Mouse (Mus musculus): ENCODE data around the gene Gm45623. TPM values are rescaled to one million over a fixed set of nuclear protein-coding genes. Genes with fewer than 3 reads are reported as not detected.
A peak's percentile ranks its signal among the peaks of the same experiment; 100 is the strongest.

The Gm45623 gene
- polyA plus RNA-seq, 1 experiment from 2014 or later, result not detected

GRCm38 (mm10) chr13:56734617-56735016 lies 19.0 kb downstream of the Gm45623 start:
- Histone ChIP-seq H3K4me1 (replicated peaks) (no peaks in the 10 kb centered on the region; the same call in 1 of the 2 replicates), H3K27ac (replicated peaks) (no peak overlapping the region), H3K9me3 (replicated peaks) (no peaks in the 10 kb centered on the region), H3K27me3 (no peaks in the 10 kb centered on the region), H3K4me2 (no peak overlapping the region), H3K36me3 (replicated peaks) (peaks cover 51% of the 10 kb centered on the region), H3K9ac (no peak overlapping the region), H3K4me3 (replicated peaks) (no peak overlapping the region)
- 58% methylated on average over 4 of the region's 4 CpGs for WGBS (ENCODE audit: insufficient replicate concordance)
- no peak for ATAC-seq (ENCODE audit: insufficient read depth)

GRCm38 (mm10) chr13:56729046-56729445 lies 24.6 kb downstream of the Gm45623 start:
- Histone ChIP-seq H3K4me3 (replicated peaks) (no peak overlapping the region), H3K4me1 (replicated peaks) (no peaks in the 10 kb centered on the region), H3K9me3 (replicated peaks) (no peaks in the 10 kb centered on the region), H3K36me3 (replicated peaks) (peaks cover 62% of the 10 kb centered on the region), H3K9ac (no peak overlapping the region), H3K4me2 (no peak overlapping the region), H3K27ac (replicated peaks) (no peak overlapping the region), H3K27me3 (no peaks in the 10 kb centered on the region)
- 79% methylated on average over 7 of the region's 7 CpGs for WGBS (ENCODE audit: insufficient replicate concordance)
- no peak for ATAC-seq (ENCODE audit: insufficient read depth)

DNA sequence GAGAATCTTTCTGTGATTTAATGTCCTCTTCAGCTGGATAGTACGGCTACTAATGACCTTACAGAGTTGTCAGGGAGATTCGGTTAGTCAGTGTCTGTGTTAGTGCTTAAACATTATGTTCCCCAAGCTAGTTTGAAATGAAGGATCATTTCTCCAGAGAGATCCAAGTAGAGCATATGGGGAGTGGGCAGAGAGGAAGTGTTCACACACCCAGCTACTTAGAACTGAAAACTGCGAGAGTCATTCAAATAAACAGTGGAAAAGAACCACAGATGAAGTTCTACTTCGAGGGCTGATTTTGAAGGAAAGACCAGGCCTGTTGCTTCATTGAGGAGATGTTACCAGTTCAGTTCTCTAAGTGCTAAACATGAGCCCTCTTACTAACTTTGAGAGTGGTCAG lies 27.1 kb downstream of the Gm45623 start:
- no peak for ATAC-seq (ENCODE audit: insufficient read depth)
- Histone ChIP-seq H3K27ac (replicated peaks) (no peak overlapping the region), H3K27me3 (no peaks in the 10 kb centered on the region), H3K4me3 (replicated peaks) (no peak overlapping the region), H3K4me2 (no peak overlapping the region), H3K4me1 (replicated peaks) (no peaks in the 10 kb centered on the region), H3K9me3 (replicated peaks) (no peaks in the 10 kb centered on the region), H3K36me3 (replicated peaks) (peaks cover 52% of the 10 kb centered on the region), H3K9ac (no peak overlapping the region)
- 79% methylated on average over 4 of the region's 4 CpGs for WGBS (ENCODE audit: insufficient replicate concordance)

DNA sequence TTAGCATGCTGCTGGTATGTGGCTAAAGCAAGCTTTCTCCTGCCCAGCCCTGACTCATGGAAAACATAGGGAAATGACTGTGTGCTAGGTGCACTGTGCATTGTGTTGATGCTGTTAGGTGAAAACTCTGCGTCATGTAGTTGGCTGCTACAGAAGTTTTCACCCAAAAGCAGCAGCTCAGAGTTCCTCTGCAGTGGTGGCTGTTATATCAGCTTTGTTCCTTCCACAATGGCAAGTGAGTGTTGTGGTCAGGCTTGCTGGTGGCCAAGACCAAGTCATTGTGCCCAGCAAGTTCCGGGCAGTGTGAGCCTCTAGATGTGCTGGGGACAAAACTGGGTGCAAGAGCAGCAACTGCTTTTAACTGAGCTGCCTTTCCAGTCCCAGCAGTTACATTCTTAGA lies 41.4 kb downstream of the Gm45623 start:
- H3K9ac ChIP-seq, result no peak overlapping the region
- no peak overlapping the region for H3K4me2 ChIP-seq
- H3K27ac ChIP-seq (replicated peaks), result no peak overlapping the region
- ATAC-seq (ENCODE audit: insufficient read depth), result no peak
- H3K4me3 ChIP-seq (replicated peaks), result no peak overlapping the region
- peaks cover 5% of the 10 kb centered on the region; the same call in 1 of the 2 replicates for H3K4me1 ChIP-seq (replicated peaks)
- 78% methylated on average over 2 of the region's 2 CpGs for WGBS (ENCODE audit: insufficient replicate concordance)
- no peaks in the 10 kb centered on the region for H3K9me3 ChIP-seq (replicated peaks)
- H3K27me3 ChIP-seq, result no peaks in the 10 kb centered on the region
- no peaks in the 10 kb centered on the region for H3K36me3 ChIP-seq (replicated peaks)

DNA sequence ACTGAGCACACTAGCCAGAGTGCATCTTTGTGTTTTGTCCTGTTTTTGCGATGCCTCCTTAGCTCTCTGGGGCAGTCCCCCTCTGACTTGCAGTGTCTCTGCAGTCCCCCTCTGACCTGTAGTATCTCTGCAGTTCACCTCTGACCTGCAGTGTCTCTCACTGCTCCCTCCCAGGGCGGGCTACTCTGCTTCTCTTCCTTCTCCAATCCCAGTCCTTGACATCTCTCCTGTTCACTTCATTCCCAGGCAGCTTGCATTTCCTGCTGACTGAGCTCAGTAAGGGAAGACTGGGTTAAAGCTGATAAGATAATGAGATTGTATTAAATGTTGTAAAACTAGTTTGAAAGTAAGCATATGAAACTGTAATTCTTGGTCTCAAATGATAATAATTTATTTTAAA lies 43.0 kb downstream of the Gm45623 start:
- 48% methylated on average over 2 of the region's 2 CpGs for WGBS (ENCODE audit: insufficient replicate concordance)
- Histone ChIP-seq H3K4me1 (replicated peaks) (peaks cover 11% of the 10 kb centered on the region; the same call in 1 of the 2 replicates), H3K4me3 (replicated peaks) (no peak overlapping the region), H3K9me3 (replicated peaks) (no peaks in the 10 kb centered on the region), H3K9ac (no peak overlapping the region), H3K27ac (replicated peaks) (no peak overlapping the region), H3K27me3 (no peaks in the 10 kb centered on the region), H3K36me3 (replicated peaks) (no peaks in the 10 kb centered on the region), H3K4me2 (no peak overlapping the region)
- no peak for ATAC-seq (ENCODE audit: insufficient read depth)

DNA sequence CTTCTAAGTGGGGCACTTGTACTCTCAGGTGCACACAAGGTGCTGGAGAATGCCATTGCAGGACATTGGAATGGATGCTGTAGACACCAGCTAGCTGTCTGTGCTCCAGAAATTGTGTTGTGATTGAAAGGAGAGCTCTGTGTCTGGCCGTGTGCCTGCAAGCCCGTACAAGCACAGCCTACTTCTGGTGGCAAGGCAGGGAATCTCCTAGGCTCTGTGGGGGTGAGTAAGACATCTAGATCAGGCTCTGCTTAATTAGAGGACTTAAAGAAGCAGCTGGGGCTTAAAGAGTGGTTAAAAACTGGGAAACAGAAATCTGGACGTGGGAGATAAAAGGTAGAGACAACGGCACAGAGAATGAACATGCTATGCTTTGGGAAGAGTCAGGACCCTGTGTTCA lies 46.0 kb downstream of the Gm45623 start:
- H3K36me3 ChIP-seq (replicated peaks), result no peaks in the 10 kb centered on the region
- H3K27me3 ChIP-seq, result no peaks in the 10 kb centered on the region
- H3K4me1 ChIP-seq (replicated peaks), result peaks cover 33% of the 10 kb centered on the region
- H3K9ac ChIP-seq, result no peak overlapping the region
- H3K4me2 ChIP-seq, result no peak overlapping the region
- no peak for ATAC-seq (ENCODE audit: insufficient read depth)
- 69% methylated on average over 4 of the region's 4 CpGs for WGBS (ENCODE audit: insufficient replicate concordance)
- H3K4me3 ChIP-seq (replicated peaks), result no peak overlapping the region
- H3K9me3 ChIP-seq (replicated peaks), result no peaks in the 10 kb centered on the region
- no peak overlapping the region for H3K27ac ChIP-seq (replicated peaks)

- H3K36me3 ChIP-seq (replicated peaks), result no peaks in the 10 kb centered on the region
- no peak overlapping the region for H3K4me3 ChIP-seq (replicated peaks)
- H3K27ac ChIP-seq (replicated peaks), result no peak overlapping the region
- peaks cover 37% of the 10 kb centered on the region for H3K4me1 ChIP-seq (replicated peaks)
- no peaks in the 10 kb centered on the region for H3K27me3 ChIP-seq
- no peaks in the 10 kb centered on the region for H3K9me3 ChIP-seq (replicated peaks)
- H3K4me2 ChIP-seq, result no peak overlapping the region
- H3K9ac ChIP-seq, result no peak overlapping the region
- WGBS (ENCODE audit: insufficient replicate concordance), result 77% methylated on average over 4 of the region's 4 CpGs
- ATAC-seq (ENCODE audit: insufficient read depth), result no peak
Observed at GRCm38 (mm10) chr13:56707111-56707510, 46.5 kb downstream of the Gm45623 start.

DNA sequence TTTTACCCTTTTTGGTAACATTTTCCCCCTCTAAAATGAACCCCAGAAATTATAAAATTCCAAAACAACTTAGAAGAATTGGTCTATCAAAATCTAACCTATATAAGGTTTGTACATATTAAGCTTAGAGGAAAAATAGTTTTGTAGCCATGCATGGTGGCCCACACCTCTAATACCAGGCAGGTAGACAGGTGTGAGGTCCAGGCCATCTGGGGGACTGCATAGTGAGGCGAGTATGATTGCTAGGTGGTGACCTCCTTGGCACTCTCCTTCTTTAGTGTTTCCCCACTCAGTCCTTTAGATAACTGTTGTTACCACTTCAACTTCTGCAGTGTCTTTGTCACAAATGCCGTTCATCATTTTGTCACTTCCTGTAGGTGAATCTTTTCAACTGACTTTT lies 49.0 kb downstream of the Gm45623 start:
- 55% methylated on average over 2 of the region's 2 CpGs for WGBS (ENCODE audit: insufficient replicate concordance)
- H3K4me1 ChIP-seq (replicated peaks), result peaks cover 36% of the 10 kb centered on the region
- peak overlapping the region; percentile 34; the same call in 1 of the 2 replicates for H3K27ac ChIP-seq (replicated peaks)
- H3K4me2 ChIP-seq, result peak overlapping the region; percentile 88
- no peaks in the 10 kb centered on the region for H3K9me3 ChIP-seq (replicated peaks)
- no peak for ATAC-seq (ENCODE audit: insufficient read depth)
- no peaks in the 10 kb centered on the region for H3K27me3 ChIP-seq
- H3K36me3 ChIP-seq (replicated peaks), result no peaks in the 10 kb centered on the region
- H3K9ac ChIP-seq, result no peak overlapping the region
- H3K4me3 ChIP-seq (replicated peaks), result peak overlapping the region; percentile 75; the same call in 1 of the 2 replicates

DNA sequence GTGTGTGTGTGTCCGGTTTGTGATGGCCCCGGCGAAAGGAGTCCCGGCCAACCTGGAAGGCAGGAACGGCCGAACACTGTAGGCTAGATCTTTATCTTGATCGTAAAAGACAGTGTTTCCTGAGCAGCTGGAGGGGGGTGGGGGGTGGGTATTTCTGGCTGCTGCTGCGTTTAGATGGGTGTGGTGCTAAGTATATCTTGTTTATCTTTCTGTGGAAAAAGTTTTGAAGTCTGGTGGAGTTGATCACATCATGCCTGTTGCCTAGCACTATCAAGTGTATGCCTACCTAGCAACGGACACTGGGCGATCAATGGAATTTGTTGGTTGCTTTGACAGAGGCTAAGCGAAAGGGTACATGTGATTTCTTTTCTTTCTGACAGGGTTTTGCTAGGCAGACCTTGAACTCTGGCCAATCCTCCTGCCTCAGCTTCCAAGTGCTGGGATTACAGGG lies 49.7 kb downstream of the Gm45623 start:
- Histone ChIP-seq H3K9ac (peak overlapping the region; percentile 81; the same call in 1 of the 2 replicates), H3K9me3 (replicated peaks) (no peaks in the 10 kb centered on the region), H3K36me3 (replicated peaks) (no peaks in the 10 kb centered on the region), H3K4me1 (replicated peaks) (peaks cover 36% of the 10 kb centered on the region), H3K27ac (replicated peaks) (peak overlapping the region; percentile 93), H3K4me2 (peak overlapping the region; percentile 88), H3K27me3 (no peaks in the 10 kb centered on the region), H3K4me3 (replicated peaks) (peak overlapping the region; percentile 75)
- WGBS (ENCODE audit: insufficient replicate concordance), result under 1% methylated on average over 11 of the region's 11 CpGs
- peak; percentile 16 for ATAC-seq (ENCODE audit: insufficient read depth)

DNA sequence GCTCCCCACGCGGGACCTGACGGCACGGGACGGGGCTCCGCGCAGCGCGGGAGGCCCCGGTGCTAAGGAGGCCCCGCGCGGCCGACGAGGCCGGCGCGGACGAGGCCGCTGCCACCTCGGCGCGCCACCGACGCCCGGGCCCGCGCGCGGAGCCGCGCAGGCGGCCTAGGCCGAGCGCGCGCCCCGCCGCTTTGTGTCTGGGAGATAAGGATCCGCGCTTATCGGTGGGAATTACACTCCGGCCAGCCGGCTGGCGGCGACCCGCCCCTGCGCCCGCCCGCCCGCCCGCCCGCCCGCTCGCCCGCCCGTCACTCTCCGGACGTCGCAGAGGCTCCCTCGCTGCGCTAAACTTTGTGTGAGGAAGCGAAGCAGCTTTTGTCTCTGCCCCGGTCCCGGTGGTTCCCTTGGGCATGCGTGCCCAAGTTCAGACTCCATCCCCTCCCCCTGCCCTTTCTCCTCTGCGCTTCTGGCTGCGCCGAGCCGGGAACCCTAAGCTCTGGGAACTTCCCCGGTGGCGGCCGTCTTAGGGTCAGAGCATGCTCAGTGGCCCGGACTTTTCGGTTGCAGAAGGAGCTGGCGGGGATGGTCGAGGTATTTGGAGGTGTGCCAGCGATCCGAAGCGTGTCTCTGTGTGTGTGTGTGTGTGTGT lies 50.3 kb downstream of the Gm45623 start:
- Histone ChIP-seq H3K9ac (peak overlapping the region; percentile 81), H3K4me2 (peak overlapping the region; percentile 88), H3K9me3 (replicated peaks) (no peaks in the 10 kb centered on the region), H3K4me3 (replicated peaks) (peak overlapping the region; percentile 75), H3K36me3 (replicated peaks) (no peaks in the 10 kb centered on the region), H3K27ac (replicated peaks) (peak overlapping the region; percentile 93), H3K4me1 (replicated peaks) (peaks cover 36% of the 10 kb centered on the region), H3K27me3 (no peaks in the 10 kb centered on the region)
- peak; percentile 85 for ATAC-seq (ENCODE audit: insufficient read depth)
- WGBS (ENCODE audit: insufficient replicate concordance), result under 1% methylated on average over 63 of the region's 80 CpGs

DNA sequence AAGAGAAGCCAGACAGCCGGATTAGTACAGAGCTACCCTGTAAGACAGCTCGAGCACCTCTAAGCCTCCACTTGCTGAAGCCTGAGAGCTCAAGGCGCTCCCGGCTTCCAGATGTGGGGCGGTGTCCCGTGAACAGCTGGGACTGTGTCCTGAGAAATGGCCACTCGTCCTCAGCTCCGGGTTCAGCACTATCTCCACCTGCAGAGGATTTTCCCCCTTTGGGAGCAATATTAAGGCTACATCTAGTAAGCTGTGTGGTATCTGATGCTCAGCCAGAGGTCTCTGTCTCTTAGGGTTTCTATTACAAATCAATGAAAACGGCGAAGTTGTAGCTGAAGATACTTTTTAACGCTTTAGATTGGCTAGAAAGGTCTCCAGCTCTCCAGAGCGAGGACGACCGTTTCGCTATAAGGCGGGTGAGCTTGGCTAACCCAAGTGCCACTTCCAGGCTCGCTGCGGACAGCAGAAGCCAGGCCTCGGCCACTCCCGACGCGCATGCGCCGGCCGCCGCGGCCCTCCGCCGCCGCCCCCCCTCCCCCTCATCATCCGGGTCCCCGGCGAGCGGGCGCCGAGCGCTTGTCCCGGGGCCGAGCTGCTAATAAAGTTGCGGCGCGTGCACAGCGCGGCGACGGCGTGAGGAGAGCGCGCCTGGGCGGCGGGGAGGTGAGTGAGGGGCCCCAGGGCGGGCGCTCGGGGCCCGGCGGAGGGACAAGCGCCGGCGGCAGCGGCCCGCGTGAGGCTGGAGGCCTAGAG lies 51.0 kb downstream of the Gm45623 start, which contains the start of gene Smad5:
Gene Smad5, plus strand, starts transcription at position 542 of the 753 bp plus-strand sequence.
- H3K4me1 ChIP-seq (replicated peaks), result peaks cover 36% of the 10 kb centered on the region
- peak within 1 kb of the TSS; percentile 81 for H3K9ac ChIP-seq
- no peaks in the 10 kb centered on the region for H3K27me3 ChIP-seq
- peak within 1 kb of the TSS; percentile 75 for H3K4me3 ChIP-seq (replicated peaks)
- no peaks in the 10 kb centered on the region for H3K36me3 ChIP-seq (replicated peaks)
- H3K4me2 ChIP-seq, result peak within 1 kb of the TSS; percentile 88
- H3K9me3 ChIP-seq (replicated peaks), result no peaks in the 10 kb centered on the region
- 5% methylated on average over 60 of the region's 62 CpGs for WGBS (ENCODE audit: insufficient replicate concordance)
- H3K27ac ChIP-seq (replicated peaks), result peak within 1 kb of the TSS; percentile 93
- peak; percentile 81 for ATAC-seq (ENCODE audit: insufficient read depth)
